Mouse (Mus musculus) heart, postnatal 0 days (tissue): ENCODE measurements around the gene Ankrd61.

Source experiments
- CTCF ChIP-seq: IDR thresholded peaks from 2 replicates; pipeline ENCODE4 v1.5.1; 2016; ENCODE audit warnings: antibody characterized with exemption, control low read depth, low read depth
- EP300 ChIP-seq: IDR thresholded peaks from 2 replicates; pipeline ENCODE4 v1.6.1; 2016; ENCODE audit warnings: antibody characterized with exemption, low read depth

DNA sequence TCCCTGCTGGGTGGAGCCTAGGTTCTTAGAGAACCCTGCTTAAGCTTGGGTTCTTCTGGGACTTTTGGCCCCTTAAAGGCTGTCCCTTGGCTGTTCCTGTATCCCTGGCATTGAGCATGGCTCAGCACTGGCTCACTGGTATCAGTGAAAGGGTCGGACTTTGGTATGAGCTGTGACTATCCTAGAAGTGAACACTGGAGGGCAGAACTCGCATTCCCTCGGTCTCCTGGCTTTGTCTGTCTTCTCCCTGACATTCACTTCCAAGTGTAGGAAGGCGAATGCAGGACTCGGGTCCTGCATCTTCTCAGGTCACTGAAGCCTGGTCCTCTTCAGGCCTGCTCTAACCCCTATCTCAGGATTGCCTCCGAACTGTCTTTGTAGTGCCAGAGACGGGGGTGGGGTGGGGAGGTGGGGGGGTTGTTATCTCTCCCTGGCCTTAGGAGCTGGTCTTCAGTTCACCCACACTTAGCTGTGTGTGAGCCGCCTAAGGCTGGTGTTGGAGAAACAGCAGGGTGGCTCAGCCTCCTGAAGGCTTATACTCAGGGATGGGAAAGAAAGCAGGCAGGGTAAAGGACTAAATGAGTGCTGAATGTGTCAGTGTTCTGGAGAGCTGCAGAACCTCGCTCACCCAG is 5.1 kb downstream of the Ankrd61 start:
- no peak for TF ChIP-seq CTCF
- TF ChIP-seq EP300 = no peak
